ENCODE assay signal across 29 mouse cellular contexts in the genomic region with DNA sequence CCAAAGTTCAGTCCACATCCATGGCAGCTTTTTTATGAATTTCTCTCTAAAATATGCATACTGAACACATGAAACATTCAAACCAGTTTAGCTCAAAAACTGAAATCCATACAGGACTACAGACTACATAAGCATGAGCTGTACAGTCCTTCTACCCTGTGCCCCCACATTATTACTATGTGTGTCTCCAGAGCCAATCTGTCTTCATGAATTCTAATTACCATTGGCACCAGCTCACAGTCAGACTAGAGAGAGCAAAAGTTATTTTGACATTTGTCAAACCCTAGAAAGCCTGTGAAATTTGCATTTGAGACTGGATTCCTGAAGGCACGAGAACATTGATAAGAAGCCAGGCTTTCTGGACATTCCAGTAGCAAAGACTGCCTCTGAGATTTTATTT.
DNase-seq lines count a peak whose midpoint lies in the region; ATAC-seq lines count a peak whose summit lies in the region.
"Had no signal": no experiment of that assay in that cellular context is flagged by ENCODE, and none has a peak within 500 bp of the region (broad histone marks: within the 10 kb centered on the region; RNA-seq: fewer than 3 reads in every experiment).

No protein-coding gene starts in this region.

- peak; percentile 19 for DNase-seq in adipocyte (ENCODE audit: low spot score)
- DNase-seq in left cerebral cortex, adult 18-20 months (ENCODE audit: low spot score in 2 of 2), result no peak
- no peak for DNase-seq in adrenal gland, postnatal 36 days
- DNase-seq: adrenal gland, postnatal 10 days; cerebellum, adult 11-12 months; cerebellum, adult 8-10 months; cerebellum, postnatal 10 days; cerebellum, postnatal 36 days; embryo, embryonic 11 days; gastrocnemius, adult 2 months; gastrocnemius, postnatal 14 days; heart, adult 11 months; heart, postnatal 10 days; heart, postnatal 36 days; kidney, adult 11 months had no signal

- H3K4me3 ChIP-seq in forebrain, embryonic 15.5 days, result no peak overlapping the region
- H3K4me3 ChIP-seq in forebrain, embryonic 12.5 days (replicated peaks), result no peak overlapping the region
- H3K4me3 ChIP-seq in forebrain, embryonic 16.5 days (replicated peaks; ENCODE audit: low read length), result no peak overlapping the region
- H3K4me3 ChIP-seq: embryonic facial prominence, embryonic 10.5 days; embryonic facial prominence, embryonic 13.5 days; erythroblast, embryonic 14.5 days; gastrocnemius, adult 2 months; heart, embryonic 12.5 days; heart, embryonic 15.5 days; hindbrain, embryonic 10.5 days; hindbrain, embryonic 13.5 days; intestine, embryonic 15.5 days had no signal

- peak; percentile 71 for ATAC-seq in forebrain, embryonic 15.5 days (replicated peaks)
- ATAC-seq in forebrain, embryonic 12.5 days (ENCODE audit: low FRiP score), result no peak
- ATAC-seq in forebrain, embryonic 16.5 days, result peak; percentile 70
- ATAC-seq: activated CD4-positive, CD25-positive, alpha-beta regulatory T cell, adult 4 months; CD4-positive, CD25-positive, alpha-beta regulatory T cell, adult 4 months; hindbrain, embryonic 16.5 days; intestine, embryonic 15.5 days had no signal

- H3K36me3 ChIP-seq in forebrain, embryonic 15.5 days, result no peaks in the 10 kb centered on the region
- H3K36me3 ChIP-seq in forebrain, embryonic 12.5 days (replicated peaks), result no peaks in the 10 kb centered on the region
- no peaks in the 10 kb centered on the region for H3K36me3 ChIP-seq in forebrain, embryonic 16.5 days (ENCODE audit: control insufficient read depth, insufficient read depth)
- H3K36me3 ChIP-seq: embryonic facial prominence, embryonic 10.5 days; embryonic facial prominence, embryonic 13.5 days; heart, embryonic 12.5 days; heart, embryonic 15.5 days; hindbrain, embryonic 10.5 days; hindbrain, embryonic 13.5 days; intestine, embryonic 15.5 days had no signal

- H3K27me3 ChIP-seq in forebrain, embryonic 15.5 days, result no peaks in the 10 kb centered on the region
- no peaks in the 10 kb centered on the region for H3K27me3 ChIP-seq in forebrain, embryonic 12.5 days
- no peaks in the 10 kb centered on the region for H3K27me3 ChIP-seq in forebrain, embryonic 16.5 days (replicated peaks; ENCODE audit: control insufficient read depth, insufficient read depth, low read length)
- H3K27me3 ChIP-seq: embryonic facial prominence, embryonic 13.5 days; heart, embryonic 12.5 days; heart, embryonic 15.5 days; hindbrain, embryonic 13.5 days; intestine, embryonic 15.5 days had no signal

- 30% methylated on average over 1 of the region's 1 CpGs for WGBS in forebrain, embryonic 15.5 days
- 65% methylated on average over 1 of the region's 1 CpGs for WGBS in forebrain, embryonic 12.5 days
- 22% methylated on average over 1 of the region's 1 CpGs for WGBS in forebrain, embryonic 16.5 days

- H3K4me1 ChIP-seq in forebrain, embryonic 15.5 days, result peaks cover 22% of the 10 kb centered on the region
- peaks cover 9% of the 10 kb centered on the region for H3K4me1 ChIP-seq in forebrain, embryonic 12.5 days
- peaks cover 16% of the 10 kb centered on the region for H3K4me1 ChIP-seq in forebrain, embryonic 16.5 days (replicated peaks; ENCODE audit: control insufficient read depth, insufficient read depth, low read length)
- H3K4me1 ChIP-seq: embryonic facial prominence, embryonic 10.5 days; embryonic facial prominence, embryonic 13.5 days; hindbrain, embryonic 13.5 days; intestine, embryonic 15.5 days had no signal

- H3K9me3 ChIP-seq in forebrain, embryonic 15.5 days, result no peaks in the 10 kb centered on the region
- H3K9me3 ChIP-seq in forebrain, embryonic 12.5 days, result 0 out of 2 replicates have a peak, but pooled peaks cover 3% of the 10 kb centered on the region
- H3K9me3 ChIP-seq in forebrain, embryonic 16.5 days (ENCODE audit: control insufficient read depth, low read length), result no peaks in the 10 kb centered on the region
- H3K9me3 ChIP-seq: embryonic facial prominence, embryonic 10.5 days; embryonic facial prominence, embryonic 13.5 days; heart, embryonic 12.5 days; heart, embryonic 15.5 days; hindbrain, embryonic 10.5 days; hindbrain, embryonic 13.5 days; intestine, embryonic 15.5 days had no signal

- no peak overlapping the region for H3K4me2 ChIP-seq in forebrain, embryonic 15.5 days (replicated peaks)
- no peak overlapping the region for H3K4me2 ChIP-seq in forebrain, embryonic 12.5 days
- H3K4me2 ChIP-seq in forebrain, embryonic 16.5 days (ENCODE audit: low read length), result no peak overlapping the region
- H3K4me2 ChIP-seq: embryonic facial prominence, embryonic 13.5 days; heart, embryonic 12.5 days; heart, embryonic 15.5 days; hindbrain, embryonic 13.5 days; intestine, embryonic 15.5 days had no signal

- no peak overlapping the region for H3K27ac ChIP-seq in forebrain, embryonic 15.5 days (replicated peaks)
- H3K27ac ChIP-seq in forebrain, embryonic 12.5 days, result no peak overlapping the region
- no peak overlapping the region for H3K27ac ChIP-seq in forebrain, embryonic 16.5 days (ENCODE audit: low read length)
- H3K27ac ChIP-seq: embryonic facial prominence, embryonic 10.5 days; embryonic facial prominence, embryonic 13.5 days; gastrocnemius, adult 2 months; heart, embryonic 15.5 days; hindbrain, embryonic 10.5 days; hindbrain, embryonic 13.5 days; intestine, embryonic 15.5 days had no signal

- H3K9ac ChIP-seq in forebrain, embryonic 15.5 days (replicated peaks), result no peak overlapping the region
- H3K9ac ChIP-seq in forebrain, embryonic 12.5 days, result no peak overlapping the region
- no peak overlapping the region for H3K9ac ChIP-seq in forebrain, embryonic 16.5 days (replicated peaks; ENCODE audit: low read depth, low read length)
- H3K9ac ChIP-seq: embryonic facial prominence, embryonic 13.5 days; heart, embryonic 12.5 days; heart, embryonic 15.5 days; hindbrain, embryonic 13.5 days; intestine, embryonic 15.5 days had no signal
